Mouse (Mus musculus) ES-Bruce4 (cell line): ENCODE results near the gene Mtmr3. TPM values are rescaled to one million over a fixed set of nuclear protein-coding genes. Genes with fewer than 3 reads are reported as not detected.

Source experiments
- H3K27ac ChIP-seq: 2 replicates; pipeline ENCODE4 v1.5.1; 2012; ENCODE audit warnings: low read length, inconsistent platforms; ENCODE audit not compliant: insufficient read depth
- H3K27me3 ChIP-seq: 2 replicates; pipeline ENCODE4 v1.6.1; 2012; ENCODE audit warnings: mild to moderate bottlenecking, low read length, inconsistent platforms; ENCODE audit not compliant: control insufficient read depth, poor library complexity, insufficient read depth, severe bottlenecking
- H3K36me3 ChIP-seq: 2 replicates; pipeline ENCODE4 v1.6.1; 2012; ENCODE audit warnings: inconsistent platforms, mild to moderate bottlenecking, low read length, moderate library complexity; ENCODE audit not compliant: control insufficient read depth, poor library complexity, insufficient read depth, severe bottlenecking
- H3K4me1 ChIP-seq: one replicate; pipeline ENCODE4 v1.8.1; 2011; ENCODE audit warnings: low read length; ENCODE audit not compliant: control insufficient read depth, insufficient read depth
- H3K4me3 ChIP-seq: 2 replicates; pipeline ENCODE4 v1.5.1; 2011; ENCODE audit warnings: low read depth, mild to moderate bottlenecking, low read length
- H3K9ac ChIP-seq: 2 replicates; pipeline ENCODE4 v1.6.1; 2012; ENCODE audit warnings: low read depth, mild to moderate bottlenecking, inconsistent platforms; ENCODE audit not compliant: poor library complexity, severe bottlenecking
- H3K9me3 ChIP-seq: replicated peaks from 2 replicates; pipeline ENCODE4 v1.6.1; 2012; ENCODE audit warnings: mild to moderate bottlenecking, low read length, inconsistent platforms; ENCODE audit not compliant: control insufficient read depth, poor library complexity, insufficient read depth, severe bottlenecking
- CTCF ChIP-seq: IDR thresholded peaks from one replicate; pipeline ENCODE4 v1.8.1; 2011; ENCODE audit warnings: low read depth, low read length
- EP300 ChIP-seq: IDR thresholded peaks from 2 replicates; pipeline ENCODE4 v1.6.1; 2011; ENCODE audit warnings: low read depth, low read length; ENCODE audit not compliant: insufficient read depth
- POLR2A ChIP-seq: IDR thresholded peaks from one replicate; pipeline ENCODE4 v1.8.1; 2011; ENCODE audit warnings: low read length; ENCODE audit not compliant: insufficient read depth
- polyA plus RNA-seq: library from polyadenylated mRNA; stranded (reverse); fragments of >200 nt; gene quantifications from 2 replicates; pipeline ENCODE4 v1.2.4, GENCODE M21; 2011; ENCODE audit warnings: low read depth; ENCODE audit not compliant: missing spikeins, insufficient read depth, insufficient read length

The Mtmr3 gene
- polyA plus RNA-seq, 1 experiment: 26.8 TPM

DNA sequence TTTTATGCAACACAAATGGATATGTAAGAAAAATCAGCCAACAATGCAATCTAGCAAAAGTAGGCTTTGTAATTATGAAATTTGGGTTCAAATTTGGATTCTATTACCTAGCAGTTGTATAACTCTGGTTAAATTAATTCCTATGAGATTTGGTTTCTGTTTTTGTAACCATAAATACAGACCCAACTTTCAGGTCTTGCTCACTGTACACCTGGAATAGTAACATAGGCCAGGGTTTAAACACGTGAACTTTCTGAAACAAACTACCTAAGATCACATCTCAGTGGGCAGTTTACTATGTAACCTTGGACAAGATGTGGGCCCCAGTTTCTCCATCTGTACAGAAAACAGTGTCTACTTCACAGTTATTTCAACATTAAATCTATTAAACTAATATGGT lies 157.3 kb downstream of the Mtmr3 start:
- Histone ChIP-seq H3K4me1 (peaks cover 2% of the 10 kb centered on the region), H3K36me3 (no peaks in the 10 kb centered on the region), H3K9ac (no peak overlapping the region), H3K27me3 (no peaks in the 10 kb centered on the region), H3K9me3 (no peaks in the 10 kb centered on the region), H3K27ac (no peak overlapping the region), H3K4me3 (no peak overlapping the region)
- TF ChIP-seq POLR2A: no peak
- no peak for TF ChIP-seq EP300
- TF ChIP-seq CTCF: no peak

DNA sequence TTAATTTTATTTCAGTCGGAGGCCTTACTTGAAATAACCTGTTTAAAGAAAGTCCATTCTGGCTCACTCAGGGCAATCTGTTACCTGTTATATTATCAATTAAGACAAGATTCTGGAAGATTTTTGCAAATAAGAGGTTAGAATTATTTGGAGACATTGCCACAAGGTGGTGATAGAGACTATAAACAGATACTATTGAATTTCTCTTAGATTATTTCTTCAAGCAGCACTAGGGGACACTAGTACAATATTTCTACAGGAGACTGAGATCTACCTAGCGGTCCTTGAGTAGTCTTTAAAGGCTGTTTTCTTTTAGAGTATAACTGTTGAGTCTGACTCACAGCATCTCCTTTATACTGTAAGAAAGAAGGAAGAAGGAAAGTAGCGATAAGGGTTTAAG lies 158.0 kb downstream of the Mtmr3 start:
- Histone ChIP-seq H3K9ac (no peak overlapping the region), H3K4me1 (peaks cover 2% of the 10 kb centered on the region), H3K9me3 (no peaks in the 10 kb centered on the region), H3K4me3 (no peak overlapping the region), H3K27me3 (no peaks in the 10 kb centered on the region), H3K27ac (no peak overlapping the region), H3K36me3 (no peaks in the 10 kb centered on the region)
- TF ChIP-seq CTCF (no peak), POLR2A (no peak), EP300 (no peak)

DNA sequence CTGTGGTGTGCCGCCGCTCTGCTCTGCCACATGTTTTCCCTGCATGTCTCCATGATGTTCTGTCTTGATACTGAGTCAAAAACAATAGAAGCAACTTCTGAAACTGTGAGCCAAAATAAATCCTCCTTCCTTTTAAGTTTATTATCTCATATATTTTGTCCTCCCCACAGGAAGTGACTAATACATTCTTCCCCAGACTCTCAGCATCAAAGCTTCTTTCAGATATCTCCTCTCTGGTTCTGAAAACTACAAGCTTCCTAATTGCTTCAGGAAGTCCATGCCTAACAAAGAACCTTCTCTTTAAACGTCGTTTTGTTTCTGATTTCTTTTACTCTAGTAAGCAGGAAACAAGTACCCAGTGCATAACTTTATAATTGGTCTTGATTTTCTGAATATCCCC lies 160.2 kb downstream of the Mtmr3 start:
- Histone ChIP-seq H3K4me1 (peaks cover 2% of the 10 kb centered on the region), H3K27ac (no peak overlapping the region), H3K36me3 (no peaks in the 10 kb centered on the region), H3K27me3 (no peaks in the 10 kb centered on the region), H3K4me3 (no peak overlapping the region), H3K9ac (no peak overlapping the region), H3K9me3 (no peaks in the 10 kb centered on the region)
- TF ChIP-seq POLR2A: no peak
- no peak for TF ChIP-seq EP300
- TF ChIP-seq CTCF: no peak

Other genes starting within 250 kb of the Mtmr3 start
- gene Hormad2, start 153.8 kb downstream of the Mtmr3 start, polyA plus RNA-seq: 3.1 and 3.2 TPM in 2 replicates
- gene Gm11032, start 25.2 kb upstream of the Mtmr3 start, polyA plus RNA-seq: not detected in 2 replicates
- 33.4 and 35.7 TPM in 2 replicates for gene Ascc2, start 42.9 kb upstream of the Mtmr3 start, polyA plus RNA-seq
- gene Uqcr10, start 109.5 kb upstream of the Mtmr3 start, polyA plus RNA-seq: 245 and 325 TPM in 2 replicates
- 15.3 and 19.3 TPM in 2 replicates for gene Zmat5, start 109.8 kb upstream of the Mtmr3 start, polyA plus RNA-seq
- gene Cabp7, start 151.9 kb upstream of the Mtmr3 start, polyA plus RNA-seq: 3.1 and 3.5 TPM in 2 replicates